Mouse (Mus musculus): ENCODE results near the gene Disc1. TPM values are rescaled to one million over a fixed set of nuclear protein-coding genes. Genes with fewer than 3 reads are reported as not detected.

Gene Disc1
- total RNA-seq, 1 experiment from 2014 or later, result 2.4 TPM

DNA sequence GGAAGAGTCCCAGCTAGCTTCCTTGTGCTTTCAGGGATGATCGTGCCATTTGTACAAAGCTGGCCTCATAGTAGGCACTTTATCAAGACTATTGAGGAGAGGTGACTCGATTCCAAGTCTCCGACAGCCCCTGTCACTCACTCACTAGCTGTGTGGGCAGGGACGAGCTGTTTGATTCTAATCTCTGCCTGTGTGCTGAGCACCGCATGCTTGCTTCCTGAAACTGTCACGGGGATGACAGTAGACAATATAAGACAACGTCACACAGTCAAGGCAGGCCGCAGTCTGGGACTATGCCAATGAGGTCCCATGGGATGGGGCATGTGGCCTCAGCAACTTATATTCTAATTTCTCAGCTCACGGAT lies 13.6 kb downstream of the Disc1 start:
- DNase-seq, result peak; percentile 46

DNA sequence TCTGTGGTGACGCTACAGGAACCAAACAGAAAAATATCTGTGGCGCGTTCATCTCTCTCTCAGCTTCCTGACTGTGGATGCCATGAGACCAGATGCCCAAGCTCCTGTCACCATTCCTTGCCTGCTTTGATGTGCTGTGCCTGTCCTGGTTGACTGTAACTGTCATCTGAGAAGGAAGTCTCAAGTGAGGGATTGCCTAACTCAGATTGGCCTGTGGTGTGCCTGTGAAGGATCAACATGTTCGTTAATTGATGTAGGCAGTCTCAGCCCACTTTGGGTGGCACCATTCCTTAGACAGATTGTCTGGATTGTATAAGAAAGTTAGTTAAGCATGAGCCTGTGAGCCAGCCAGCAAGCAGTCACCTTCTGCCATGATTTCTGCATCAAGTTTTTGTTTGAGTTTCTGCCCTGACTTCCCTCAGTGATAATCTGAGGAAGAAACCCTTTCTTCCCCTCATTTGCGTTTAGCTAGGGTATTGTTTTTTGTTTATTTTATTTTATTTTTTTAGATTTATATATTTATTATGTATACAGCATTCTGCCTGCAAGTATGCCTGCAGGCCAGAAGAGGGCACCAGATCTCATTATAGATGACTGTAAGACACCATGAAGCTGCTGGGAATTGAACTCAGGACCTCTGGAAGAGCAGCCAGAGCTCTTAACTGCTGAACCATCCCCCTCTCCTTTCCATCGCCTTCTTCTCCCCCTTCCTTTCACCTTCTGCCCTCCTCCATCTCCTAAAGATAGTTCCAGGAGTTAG lies 14.3 kb downstream of the Disc1 start:
- no peak for DNase-seq

GRCm38 (mm10) chr8:125069304-125069703 lies 15.3 kb downstream of the Disc1 start:
- DNase-seq, result no peak

GRCm38 (mm10) chr8:125069733-125070132 lies 15.7 kb downstream of the Disc1 start:
- no peak for DNase-seq

GRCm38 (mm10) chr8:125074141-125074540 lies 20.1 kb downstream of the Disc1 start:
- peak; percentile 59 for DNase-seq

- peak; percentile 27 for DNase-seq
These were observed 20.6 kb downstream of the Disc1 start for GRCm38 (mm10) chr8:125074581-125074980.

GRCm38 (mm10) chr8:125075389-125075788 lies 21.4 kb downstream of the Disc1 start:
- DNase-seq, result no peak

DNA sequence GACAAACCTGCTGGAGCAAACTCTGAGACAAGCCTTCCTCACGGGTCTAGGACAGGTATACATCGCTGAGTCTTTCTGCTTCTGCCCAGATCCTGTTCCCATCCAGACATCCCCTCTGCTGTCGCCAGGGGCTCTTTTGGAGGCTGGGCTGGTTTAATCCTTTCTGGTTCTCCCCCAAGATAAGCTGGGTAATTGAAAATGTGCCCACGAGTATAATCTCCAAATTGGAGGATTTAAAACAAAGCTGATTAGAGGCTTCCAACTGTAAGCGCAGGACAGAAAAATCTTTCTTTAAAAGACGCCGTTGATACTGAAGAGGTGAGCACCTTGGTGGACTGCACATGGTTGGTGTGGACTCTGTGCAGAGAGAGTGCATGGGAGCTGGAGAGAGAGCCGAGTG lies 23.3 kb downstream of the Disc1 start:
- DNase-seq, result no peak

- peak; percentile 76 for DNase-seq
These were observed 24.9 kb downstream of the Disc1 start for GRCm38 (mm10) chr8:125078771-125079384.

DNA sequence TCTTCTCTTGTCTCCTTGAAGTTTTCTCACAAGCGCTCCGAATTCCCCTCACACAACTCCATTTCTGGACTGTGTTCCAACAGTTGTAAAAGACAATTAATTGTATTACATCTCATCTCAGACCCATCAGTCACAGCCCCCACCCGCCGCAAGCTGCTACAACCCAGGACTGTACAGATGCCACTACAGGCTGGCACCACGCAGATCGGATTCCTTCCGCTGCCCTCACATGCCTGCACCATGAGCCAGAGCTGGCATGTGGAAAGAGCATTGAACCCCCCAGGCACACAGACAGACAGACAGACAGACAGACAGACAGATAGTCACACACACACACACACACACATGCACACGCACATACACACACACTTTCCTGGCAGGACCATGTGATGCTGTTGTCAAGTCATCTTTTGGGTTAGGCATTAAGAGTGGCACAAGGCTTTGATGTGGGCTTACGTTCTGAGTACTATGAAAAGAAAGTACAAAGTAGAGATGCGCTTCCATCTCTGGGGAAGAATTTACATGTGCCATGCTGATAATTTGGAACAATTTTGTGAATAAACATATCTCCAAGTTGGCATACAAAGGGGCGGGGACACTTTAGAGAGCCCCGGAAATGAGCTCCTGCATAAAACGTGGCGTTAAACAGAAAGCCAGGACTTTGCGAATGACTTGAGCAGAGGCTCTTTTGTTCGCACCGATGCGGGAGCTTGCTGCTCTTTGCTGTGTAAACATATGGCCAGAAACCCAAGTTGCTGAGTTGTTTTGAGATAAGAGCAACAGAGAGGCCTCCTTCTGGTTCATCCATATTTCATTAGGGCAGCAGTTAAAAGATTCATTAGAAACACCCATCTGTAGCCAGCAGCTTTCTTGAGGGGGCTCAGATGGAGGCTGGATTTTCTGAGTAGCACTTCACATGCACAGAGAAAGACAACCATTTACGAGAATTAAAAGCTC lies 26.7 kb downstream of the Disc1 start:
- no peak for DNase-seq

DNA sequence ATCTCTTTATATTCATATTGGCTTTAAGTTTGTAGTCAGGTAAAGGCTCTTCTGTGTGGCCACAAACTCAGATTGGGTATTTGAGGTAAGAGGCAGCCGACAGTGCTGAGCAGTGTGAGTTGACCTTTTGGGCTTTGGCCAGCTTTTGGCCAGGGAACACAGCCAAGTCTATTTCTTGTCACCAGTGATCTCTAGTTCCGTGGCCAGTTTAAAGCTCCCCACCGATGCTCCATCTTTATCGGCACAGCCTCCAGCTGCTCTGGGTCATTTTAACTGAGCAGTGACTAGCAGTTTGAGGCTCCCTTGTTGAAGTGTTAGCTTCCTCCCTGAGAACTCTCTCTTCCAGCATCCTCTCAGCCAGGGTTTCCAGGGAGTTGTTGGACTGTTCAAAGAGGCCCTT lies 29.8 kb downstream of the Disc1 start:
- peak; percentile 80 for DNase-seq

- DNase-seq, result no peak
These were observed 30.5 kb downstream of the Disc1 start for GRCm38 (mm10) chr8:125084523-125084922.

- peak; percentile 39 for DNase-seq
These were observed 37.1 kb downstream of the Disc1 start for GRCm38 (mm10) chr8:125090889-125091740.

DNA sequence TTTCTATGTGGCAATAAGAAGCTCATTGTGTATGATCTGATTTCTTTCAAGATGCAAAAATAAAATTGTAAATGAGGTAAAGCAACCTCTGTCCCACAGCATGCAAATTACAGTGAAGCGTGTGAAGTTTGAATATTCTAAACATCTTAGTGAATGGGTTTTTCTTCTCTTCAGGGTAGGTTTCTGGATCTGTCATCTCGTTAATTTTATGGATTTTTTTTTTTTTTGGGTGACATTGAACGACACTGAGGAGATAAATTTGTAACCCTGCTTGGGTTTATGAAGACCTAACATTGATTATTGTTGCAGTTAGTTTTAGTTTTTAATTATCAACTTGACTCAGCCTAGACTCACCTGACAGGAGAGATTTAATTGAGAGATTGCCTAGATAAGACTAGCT lies 43.1 kb downstream of the Disc1 start:
- no peak for DNase-seq

GRCm38 (mm10) chr8:125098050-125098449 lies 44.1 kb downstream of the Disc1 start:
- DNase-seq, result peak; percentile 72

DNA sequence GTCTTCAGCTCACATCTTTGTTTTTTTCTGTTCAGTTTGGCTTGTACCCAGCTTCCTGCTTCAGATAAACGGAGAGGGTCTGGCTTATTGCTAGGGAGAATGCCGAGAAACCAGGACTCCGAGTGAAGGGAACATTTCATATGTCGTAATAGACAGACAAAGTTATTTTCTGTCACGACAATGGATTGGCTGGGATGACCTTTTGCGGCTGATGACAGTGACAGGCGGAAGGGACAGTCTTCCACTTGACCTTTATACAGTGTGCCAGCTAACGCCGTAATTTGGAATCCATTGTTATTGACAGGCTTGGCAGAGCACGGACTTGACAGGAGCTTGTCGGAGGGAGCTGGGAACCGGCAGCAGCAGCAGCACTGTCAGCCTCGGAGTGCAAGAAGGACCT lies 48.3 kb downstream of the Disc1 start:
- DNase-seq, result peak; percentile 15

DNA sequence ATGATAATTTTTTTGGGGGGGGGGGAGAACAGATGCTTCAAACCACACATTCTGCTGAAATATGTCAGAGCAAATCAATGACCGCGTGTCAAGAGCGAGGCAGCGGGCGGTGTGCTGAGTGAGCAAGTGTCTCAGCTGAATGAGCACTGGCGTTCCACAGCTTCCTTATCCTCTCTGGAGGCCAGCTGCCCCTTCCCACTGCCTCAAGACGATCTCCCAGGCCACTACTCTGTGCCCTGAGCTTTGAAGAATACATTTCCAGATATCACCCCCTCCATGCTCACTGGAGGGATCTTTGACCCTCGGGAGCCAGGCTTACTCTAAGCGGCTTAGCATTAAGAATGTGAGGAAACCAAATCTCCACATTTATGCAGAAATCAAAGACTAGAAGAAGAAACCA lies 59.2 kb downstream of the Disc1 start:
- DNase-seq, result no peak

DNA sequence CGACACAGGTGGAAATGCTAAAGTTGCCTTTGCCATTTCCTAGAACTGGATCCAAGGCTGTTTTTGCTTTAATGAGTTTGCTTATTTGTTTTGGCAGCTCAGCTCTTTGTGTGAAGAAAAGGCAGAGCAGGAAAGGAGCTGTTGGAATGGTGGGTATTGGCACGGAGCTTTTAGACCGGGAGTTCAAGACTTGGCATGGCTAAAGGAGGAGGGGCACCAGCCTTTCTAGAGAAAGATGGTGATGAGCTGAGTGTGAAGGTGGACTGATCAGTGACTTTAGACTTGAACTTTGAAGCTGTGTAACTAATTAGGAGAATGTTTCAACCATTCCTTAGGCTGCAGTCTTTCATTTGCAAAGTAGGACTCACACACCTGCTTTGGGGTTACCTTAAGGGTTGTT lies 59.8 kb downstream of the Disc1 start:
- no peak for DNase-seq

DNA sequence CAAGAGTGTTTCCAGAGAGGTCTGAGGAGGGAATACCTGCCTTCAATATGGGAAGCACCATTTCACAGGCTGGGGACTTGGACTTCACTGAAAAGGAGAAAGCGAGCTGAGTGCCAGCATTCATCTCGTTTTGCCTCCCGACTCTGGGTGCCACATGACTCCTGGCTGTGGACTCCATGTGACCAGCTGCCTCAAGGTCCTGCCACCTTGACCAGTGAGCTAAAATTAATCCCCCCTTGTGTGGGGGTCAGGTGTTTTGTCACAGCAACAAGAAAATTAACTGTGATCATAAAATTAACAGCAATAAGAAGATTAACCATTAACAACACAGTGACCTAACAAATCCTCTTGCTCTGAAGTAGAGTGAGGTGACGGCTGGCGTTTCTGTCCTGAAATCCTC lies 61.3 kb downstream of the Disc1 start:
- no peak for DNase-seq

DNA sequence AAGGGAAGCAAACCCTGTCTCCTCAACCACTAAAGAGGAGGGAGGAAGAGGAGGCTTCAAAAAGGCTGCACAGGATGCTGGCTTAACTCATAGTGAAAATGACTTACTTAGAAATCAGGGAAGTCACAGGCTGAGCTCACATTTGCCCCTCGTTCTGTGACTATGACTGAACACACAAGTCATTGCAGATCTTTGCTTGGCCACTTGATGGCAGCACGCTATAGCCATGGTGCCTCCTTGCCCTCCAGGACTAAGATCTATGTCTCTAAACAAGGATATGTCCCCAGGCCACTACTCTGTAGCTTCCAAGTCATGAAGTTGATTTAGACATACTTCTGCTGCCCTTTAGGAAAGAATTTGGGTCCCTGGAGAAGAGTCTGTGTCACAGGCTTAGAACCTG lies 62.6 kb downstream of the Disc1 start:
- peak; percentile 61 for DNase-seq

DNA sequence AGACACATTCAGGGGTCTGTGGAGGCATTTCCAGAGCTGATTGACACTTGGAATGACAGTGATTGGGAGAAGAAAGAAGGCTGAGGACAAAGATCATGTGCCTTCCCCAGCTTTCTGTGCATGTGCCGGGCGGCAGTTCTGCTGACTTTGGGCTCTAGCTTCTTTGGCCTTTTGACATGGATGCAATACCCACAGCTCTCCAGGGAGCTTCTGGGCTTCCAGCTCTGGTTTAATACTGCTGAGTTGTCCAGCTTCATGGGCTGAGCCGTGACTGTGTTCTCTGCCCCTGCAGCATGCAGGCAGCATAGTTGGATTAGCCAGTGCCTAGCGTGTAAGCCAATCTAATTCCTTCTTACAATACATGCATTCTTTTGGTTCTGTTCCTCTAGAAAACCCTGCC lies 72.5 kb downstream of the Disc1 start:
- DNase-seq, result no peak

GRCm38 (mm10) chr8:125127621-125128020 lies 73.6 kb downstream of the Disc1 start:
- peak; percentile 44 for DNase-seq

Measured in adrenal gland, postnatal 25 days (tissue).